Mouse (Mus musculus) heart, embryonic 12.5 days (tissue): Measurements from ENCODE around the gene C77080. TPM values are rescaled to one million over a fixed set of nuclear protein-coding genes. Genes with fewer than 3 reads are reported as not detected.

Experiments used
- ATAC-seq: fragments of 200-750 bp; cut with Nextera tagmentation; 2 replicates; pipeline ENCODE4 v1.8.0; 2017; ENCODE audit warnings: moderate TSS enrichment, moderate library complexity; ENCODE audit not compliant: insufficient number of reproducible peaks, low FRiP score
- H3K27ac ChIP-seq: fragments of 300-500 bp; sonication (generic); 2 replicates; pipeline ENCODE4 v1.5.1; 2016; ENCODE audit warnings: mild to moderate bottlenecking, moderate library complexity; ENCODE audit not compliant: poor library complexity, severe bottlenecking
- H3K27me3 ChIP-seq: fragments of 300-500 bp; sonication (generic); replicated peaks from 2 replicates; pipeline ENCODE4 v1.6.1; 2016; ENCODE audit warnings: mild to moderate bottlenecking, moderate library complexity
- H3K36me3 ChIP-seq: fragments of 300-500 bp; sonication (generic); 2 replicates; pipeline ENCODE4 v1.6.1; 2016; ENCODE audit warnings: mild to moderate bottlenecking, moderate library complexity
- H3K4me1 ChIP-seq: fragments of 300-500 bp; sonication (generic); replicated peaks from 2 replicates; pipeline ENCODE4 v1.6.1; 2016; ENCODE audit warnings: mild to moderate bottlenecking
- H3K4me2 ChIP-seq: fragments of 300-500 bp; sonication (generic); 2 replicates; pipeline ENCODE4 v1.6.1; 2016; ENCODE audit warnings: mild to moderate bottlenecking, moderate library complexity
- H3K4me3 ChIP-seq: fragments of 300-500 bp; sonication (generic); 2 replicates; pipeline ENCODE4 v1.5.1; 2016; ENCODE audit warnings: mild to moderate bottlenecking
- H3K9ac ChIP-seq: fragments of 300-500 bp; sonication (generic); 2 replicates; pipeline ENCODE4 v1.6.1; 2016; ENCODE audit warnings: mild to moderate bottlenecking, moderate library complexity
- H3K9me3 ChIP-seq: fragments of 300-500 bp; sonication (generic); replicated peaks from 2 replicates; pipeline ENCODE4 v1.6.1; 2016; ENCODE audit warnings: mild to moderate bottlenecking, moderate library complexity
- WGBS: fragments of 180-500 bp; shearing (Covaris S2); methylation state at CpG from one replicate; pipeline ENCODE4 v1.1.7; 2016; 5-methylcytosine and 5-hydroxymethylcytosine counted together
- polyA plus RNA-seq: library from polyadenylated mRNA; unstranded; fragments of >200 nt; fragmentation: Nextera tagmentation; extraction: Ambion mirVana; gene quantifications from 2 replicates; pipeline ENCODE4 v1.2.1, GENCODE M21; 2016

The C77080 gene
- polyA plus RNA-seq, 1 experiment from 2014 or later = 1.6 TPM

GRCm38 (mm10) chr4:129251482-129252125 lies 9.6 kb downstream of the C77080 start:
- Histone ChIP-seq H3K27me3 (peaks cover 88% of the 10 kb centered on the region), H3K9ac (0 out of 2 replicates have a peak overlapping the region, but pooled peaks have one; percentile 9), H3K4me2 (peak overlapping the region; percentile 49), H3K27ac (no peak overlapping the region), H3K4me1 (peaks cover 33% of the 10 kb centered on the region), H3K9me3 (no peaks in the 10 kb centered on the region), H3K4me3 (peak overlapping the region; percentile 18; the same call in 1 of the 2 replicates), H3K36me3 (no peaks in the 10 kb centered on the region)
- 6% methylated on average over 15 of the region's 15 CpGs for whole genome bisulfite sequencing
- ATAC-seq = no peak; the same call in 1 of the 2 replicates

GRCm38 (mm10) chr4:129250759-129251481 lies 10.3 kb downstream of the C77080 start:
- Histone ChIP-seq H3K9ac (0 out of 2 replicates have a peak overlapping the region, but pooled peaks have one; percentile 9), H3K4me2 (peak overlapping the region; percentile 49), H3K27me3 (peaks cover 93% of the 10 kb centered on the region), H3K9me3 (no peaks in the 10 kb centered on the region), H3K4me1 (peaks cover 26% of the 10 kb centered on the region), H3K4me3 (no peak overlapping the region), H3K27ac (no peak overlapping the region), H3K36me3 (no peaks in the 10 kb centered on the region)
- no peak for ATAC-seq
- WGBS = 19% methylated on average over 15 of the region's 15 CpGs

GRCm38 (mm10) chr4:129249288-129249687 lies 11.9 kb downstream of the C77080 start:
- H3K4me3 ChIP-seq = no peak overlapping the region
- no peak overlapping the region for H3K4me2 ChIP-seq
- no peaks in the 10 kb centered on the region for H3K36me3 ChIP-seq
- whole genome bisulfite sequencing = 25% methylated on average over 7 of the region's 7 CpGs
- no peak overlapping the region for H3K9ac ChIP-seq
- H3K27ac ChIP-seq = no peak overlapping the region
- H3K27me3 ChIP-seq = peaks cover 98% of the 10 kb centered on the region
- no peak for ATAC-seq
- peaks cover 26% of the 10 kb centered on the region for H3K4me1 ChIP-seq
- H3K9me3 ChIP-seq = no peaks in the 10 kb centered on the region

DNA sequence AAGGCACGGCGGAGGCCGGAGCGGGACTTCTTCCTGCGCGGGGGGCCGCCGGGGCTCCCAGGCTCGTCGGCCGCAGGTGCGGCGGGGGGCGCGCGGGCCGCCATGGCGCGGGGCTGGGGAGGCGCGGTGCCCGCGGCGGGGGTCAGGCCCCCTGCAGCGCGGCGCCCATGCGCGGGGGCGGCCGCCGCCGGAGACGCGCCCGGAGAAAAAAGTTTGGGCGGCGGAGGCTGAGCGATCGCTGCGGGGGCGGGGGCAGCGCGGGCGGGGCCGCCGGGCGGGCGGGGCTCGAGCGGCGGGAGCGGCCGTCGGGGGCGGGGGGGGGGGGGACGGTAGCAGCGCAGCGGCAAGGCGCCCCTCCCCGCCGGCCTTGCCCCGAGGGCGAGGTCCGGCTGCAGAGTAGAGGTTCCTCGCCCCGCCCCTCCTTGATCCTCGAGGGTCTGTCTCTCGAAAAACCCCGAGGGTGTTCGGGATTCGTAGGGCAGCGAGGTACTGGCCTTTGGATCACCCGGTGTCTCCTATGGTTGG lies 12.9 kb downstream of the C77080 start:
- no peak for ATAC-seq
- H3K36me3 ChIP-seq = no peaks in the 10 kb centered on the region
- H3K4me3 ChIP-seq = peak overlapping the region; percentile 59
- peak overlapping the region; percentile 98 for H3K4me2 ChIP-seq
- no peaks in the 10 kb centered on the region for H3K9me3 ChIP-seq
- under 1% methylated on average over 44 of the region's 74 CpGs for whole genome bisulfite sequencing
- peak overlapping the region; percentile 67 for H3K9ac ChIP-seq
- H3K27me3 ChIP-seq = peaks cover 96% of the 10 kb centered on the region
- peaks cover 26% of the 10 kb centered on the region for H3K4me1 ChIP-seq
- no peak overlapping the region for H3K27ac ChIP-seq

DNA sequence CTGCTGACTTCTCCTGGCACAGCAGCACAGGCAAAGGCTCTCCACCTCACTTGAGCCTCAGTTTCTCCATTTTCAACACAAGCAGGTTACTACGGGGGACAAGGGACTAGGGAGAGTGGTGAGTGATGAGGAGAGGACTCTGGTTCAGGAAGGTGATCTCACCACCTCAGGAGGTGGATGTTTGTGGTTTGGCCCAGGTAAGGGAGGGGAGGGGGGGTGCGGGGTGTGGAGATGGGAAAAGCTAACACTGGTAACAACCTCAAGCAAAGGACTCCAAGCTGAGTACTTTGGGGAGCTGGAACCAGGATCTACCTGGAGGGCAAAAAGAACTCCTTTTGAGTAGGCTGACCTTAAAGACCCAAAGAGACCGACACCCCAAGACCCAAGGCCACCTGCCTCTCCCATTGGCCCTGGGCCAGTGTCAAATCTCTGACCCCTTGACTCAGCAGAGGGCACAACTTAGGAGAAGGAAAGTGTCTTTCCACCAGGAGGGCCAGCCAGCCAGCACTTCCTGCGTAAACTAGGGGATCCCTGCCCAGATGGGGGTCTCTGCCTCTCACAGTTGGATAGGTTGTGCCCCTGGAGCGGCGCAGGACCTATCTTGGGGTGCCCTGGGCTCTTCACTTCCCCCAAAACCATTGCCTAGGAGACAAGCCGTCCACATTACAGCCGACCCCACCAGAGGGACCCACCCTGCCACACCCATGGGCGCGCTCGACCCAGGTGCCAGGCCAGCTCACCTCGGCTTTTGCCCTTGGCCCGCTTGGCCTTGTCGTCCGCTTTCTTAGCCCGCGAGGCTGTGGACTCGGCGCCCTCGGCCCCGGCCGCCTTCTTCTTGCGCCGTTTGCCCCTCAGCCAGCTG lies 13.6 kb downstream of the C77080 start:
- peaks cover 95% of the 10 kb centered on the region for H3K27me3 ChIP-seq
- H3K4me3 ChIP-seq = peak overlapping the region; percentile 59
- H3K9me3 ChIP-seq = no peaks in the 10 kb centered on the region
- peaks cover 28% of the 10 kb centered on the region for H3K4me1 ChIP-seq
- peak overlapping the region; percentile 67 for H3K9ac ChIP-seq
- H3K4me2 ChIP-seq = peak overlapping the region; percentile 98
- ATAC-seq = no peak
- WGBS = 7% methylated on average over 24 of the region's 24 CpGs
- H3K27ac ChIP-seq = no peak overlapping the region
- H3K36me3 ChIP-seq = no peaks in the 10 kb centered on the region

DNA sequence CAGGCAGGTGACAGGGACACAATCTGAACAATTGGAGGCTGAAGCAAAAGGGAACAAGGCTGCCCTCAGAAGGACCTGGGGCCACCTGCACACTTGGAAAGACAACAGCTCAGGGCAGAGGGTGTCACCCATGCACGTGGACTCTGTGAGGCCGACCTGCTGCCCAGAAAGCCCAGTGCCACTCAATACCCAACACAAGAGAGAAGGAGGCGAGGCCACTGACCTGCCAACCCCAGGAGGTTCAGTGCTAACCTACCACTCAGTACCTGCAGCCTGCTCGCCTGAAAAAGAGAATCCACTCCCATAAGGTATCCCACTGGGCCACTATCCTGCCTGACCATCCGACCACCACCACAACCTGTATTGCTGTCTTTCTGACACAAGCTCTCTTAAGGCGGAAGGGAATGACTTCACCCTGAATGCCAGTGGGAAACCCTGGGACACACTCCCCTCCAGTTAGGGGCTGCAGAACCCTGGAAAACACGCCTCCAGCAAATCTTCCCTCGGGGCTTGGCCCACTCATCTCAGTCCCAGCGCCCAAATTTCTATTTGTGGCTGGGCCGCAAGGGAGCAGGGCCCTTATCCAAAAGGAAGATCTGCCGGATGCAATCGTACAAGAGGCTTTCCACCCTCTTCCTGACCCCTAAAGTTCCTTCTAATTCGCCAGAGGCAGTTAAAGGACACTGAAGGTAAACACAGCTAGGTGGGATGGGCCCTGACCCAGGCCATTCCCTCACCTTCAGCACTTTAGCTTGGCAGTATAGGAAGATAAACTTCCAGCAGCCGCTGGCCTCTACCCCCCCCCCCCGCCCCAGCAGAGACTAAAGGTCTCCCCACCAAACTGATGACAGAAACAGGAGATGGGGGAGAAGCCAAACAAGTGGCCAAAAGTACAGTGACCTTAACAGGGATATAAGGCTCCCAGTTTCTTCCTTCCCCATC lies 14.6 kb downstream of the C77080 start:
- 31% methylated on average over 15 of the region's 15 CpGs for WGBS
- H3K4me3 ChIP-seq = no peak overlapping the region
- no peaks in the 10 kb centered on the region for H3K36me3 ChIP-seq
- H3K9me3 ChIP-seq = no peaks in the 10 kb centered on the region
- ATAC-seq = no peak
- peaks cover 28% of the 10 kb centered on the region for H3K4me1 ChIP-seq
- no peak overlapping the region for H3K27ac ChIP-seq
- no peak overlapping the region for H3K9ac ChIP-seq
- peaks cover 97% of the 10 kb centered on the region for H3K27me3 ChIP-seq
- no peak overlapping the region for H3K4me2 ChIP-seq

DNA sequence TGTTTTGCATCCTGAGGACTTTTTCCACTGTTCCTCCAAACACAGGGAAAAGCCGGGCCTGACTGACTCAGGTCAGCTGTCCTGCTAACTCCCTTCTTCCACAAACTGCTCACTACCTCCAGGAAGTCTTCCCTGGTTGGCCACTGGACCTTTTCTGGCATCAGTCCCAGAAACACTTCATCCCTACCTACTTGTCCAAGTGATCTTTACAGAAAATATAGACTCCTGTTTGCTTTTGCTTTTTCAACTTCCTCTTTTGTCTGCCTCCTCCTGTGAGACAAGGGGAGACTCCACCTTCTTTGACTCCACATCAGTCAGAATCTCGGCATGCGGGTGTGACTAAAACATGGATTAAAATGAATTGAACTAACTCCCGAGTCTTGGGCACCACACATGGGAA lies 16.4 kb downstream of the C77080 start:
- no peaks in the 10 kb centered on the region for H3K36me3 ChIP-seq
- H3K27me3 ChIP-seq = peaks cover 97% of the 10 kb centered on the region
- H3K9me3 ChIP-seq = no peaks in the 10 kb centered on the region
- WGBS = 46% methylated on average over 4 of the region's 4 CpGs
- H3K4me2 ChIP-seq = no peak overlapping the region
- H3K4me3 ChIP-seq = no peak overlapping the region
- no peak overlapping the region for H3K9ac ChIP-seq
- H3K4me1 ChIP-seq = peaks cover 19% of the 10 kb centered on the region
- no peak for ATAC-seq
- no peak overlapping the region for H3K27ac ChIP-seq

DNA sequence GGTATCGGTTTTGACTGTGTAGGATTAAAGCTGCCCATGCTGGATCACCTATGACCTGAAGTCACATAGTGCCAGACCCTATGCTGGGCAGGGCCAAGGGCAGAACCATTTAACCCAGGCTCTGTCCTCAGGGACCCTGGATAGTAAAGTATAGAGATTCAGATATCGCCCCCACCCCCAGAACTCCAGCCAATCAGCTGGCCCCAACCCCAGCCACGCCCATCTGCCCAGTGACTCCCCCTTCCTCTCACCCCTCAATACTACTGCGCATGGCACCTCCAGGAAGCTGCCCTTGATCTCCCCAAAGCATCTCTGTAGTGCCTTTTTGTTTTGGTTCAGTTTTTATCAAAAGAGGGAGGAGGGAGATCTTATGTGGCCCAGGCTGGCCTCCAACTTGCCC lies 18.4 kb downstream of the C77080 start:
- Histone ChIP-seq H3K27ac (no peak overlapping the region), H3K9ac (no peak overlapping the region), H3K4me1 (peaks cover 25% of the 10 kb centered on the region), H3K9me3 (no peaks in the 10 kb centered on the region), H3K4me2 (no peak overlapping the region), H3K36me3 (no peaks in the 10 kb centered on the region), H3K27me3 (peaks cover 97% of the 10 kb centered on the region), H3K4me3 (no peak overlapping the region)
- no peak for ATAC-seq
- WGBS = 36% methylated on average over 4 of the region's 4 CpGs

- peaks cover 27% of the 10 kb centered on the region for H3K4me1 ChIP-seq
- H3K4me2 ChIP-seq = no peak overlapping the region
- no peaks in the 10 kb centered on the region for H3K9me3 ChIP-seq
- H3K4me3 ChIP-seq = no peak overlapping the region
- no peak overlapping the region for H3K27ac ChIP-seq
- no peak overlapping the region for H3K9ac ChIP-seq
- no peaks in the 10 kb centered on the region for H3K36me3 ChIP-seq
- 42% methylated on average over 4 of the region's 4 CpGs for WGBS
- peaks cover 97% of the 10 kb centered on the region for H3K27me3 ChIP-seq
- ATAC-seq = no peak
Observed at GRCm38 (mm10) chr4:129242327-129242726, 18.9 kb downstream of the C77080 start.

GRCm38 (mm10) chr4:129241898-129242297 lies 19.3 kb downstream of the C77080 start:
- WGBS = 47% methylated on average over 4 of the region's 7 CpGs
- Histone ChIP-seq H3K4me2 (no peak overlapping the region), H3K36me3 (no peaks in the 10 kb centered on the region), H3K9ac (no peak overlapping the region), H3K4me1 (peaks cover 29% of the 10 kb centered on the region), H3K4me3 (no peak overlapping the region), H3K27me3 (peaks cover 97% of the 10 kb centered on the region), H3K9me3 (no peaks in the 10 kb centered on the region), H3K27ac (no peak overlapping the region)
- ATAC-seq = no peak
